Mouse (Mus musculus) liver, embryonic 14.5 days (tissue): ENCODE data around the gene Fkbp1a. TPM values are rescaled to one million over a fixed set of nuclear protein-coding genes. Genes with fewer than 3 reads are reported as not detected.
A peak's percentile ranks its signal among the peaks of the same experiment; 100 is the strongest.

Experiments
- ATAC-seq: fragments of 200-750 bp; cut with Nextera tagmentation; 2 replicates; pipeline ENCODE4 v1.8.0; 2017; ENCODE audit warnings: moderate number of reproducible peaks, mild to moderate bottlenecking, moderate library complexity; ENCODE audit not compliant: insufficient read depth
- DNase-seq, 3 experiments: peaks; one replicate each; pipeline ENCODE4 v3.0.0-alpha.2; 2012 to 2013; ENCODE audit warnings: low read depth in 3 of 3, low spot score in 3 of 3
- H3K27ac ChIP-seq: fragments of 300-500 bp; sonication (generic); 2 replicates; pipeline ENCODE4 v1.5.1; 2014; ENCODE audit warnings: moderate library complexity, mild to moderate bottlenecking, control low read depth, inconsistent platforms
- H3K27me3 ChIP-seq: fragments of 300-500 bp; sonication (generic); 2 replicates; pipeline ENCODE4 v1.6.1; 2014; ENCODE audit warnings: mild to moderate bottlenecking, low read length, moderate library complexity; ENCODE audit not compliant: control insufficient read depth, insufficient read depth
- H3K36me3 ChIP-seq: fragments of 300-500 bp; sonication (generic); replicated peaks from 2 replicates; pipeline ENCODE4 v1.6.1; 2014; ENCODE audit warnings: low read depth; ENCODE audit not compliant: control insufficient read depth, insufficient read depth
- H3K4me1 ChIP-seq, 2 experiments: fragments of 200-500 bp in 1 of 2; fragments of 300-500 bp in 1 of 2; sonication (generic) in 1 of 2; replicated peaks; 2 replicates each; pipeline ENCODE4 v1.6.1; 2012 to 2014; ENCODE audit warnings: antibody characterized with exemption in 1 of 2, inconsistent platforms in 1 of 2, low read length in 1 of 2; ENCODE audit not compliant: control insufficient read depth in 2 of 2, insufficient read depth in 2 of 2
- H3K4me2 ChIP-seq: fragments of 300-500 bp; sonication (generic); 2 replicates; pipeline ENCODE4 v1.6.1; 2014; ENCODE audit warnings: low read depth, mild to moderate bottlenecking, control low read depth, moderate library complexity
- H3K4me3 ChIP-seq, 2 experiments: fragments of 200-500 bp in 1 of 2; fragments of 300-500 bp in 1 of 2; sonication (generic) in 1 of 2; 2 replicates each; pipeline ENCODE4 v1.5.1; 2012 to 2014; ENCODE audit warnings: low read depth in 2 of 2, low read length in 2 of 2, mild to moderate bottlenecking in 2 of 2, control low read depth in 1 of 2, inconsistent platforms in 1 of 2, moderate library complexity in 1 of 2; ENCODE audit not compliant: insufficient read depth in 1 of 2
- H3K9ac ChIP-seq: fragments of 300-500 bp; sonication (generic); replicated peaks from 2 replicates; pipeline ENCODE4 v1.6.1; 2014; ENCODE audit warnings: mild to moderate bottlenecking, control low read depth, moderate library complexity
- H3K9me3 ChIP-seq: fragments of 300-500 bp; sonication (generic); 2 replicates; pipeline ENCODE4 v1.6.1; 2016; ENCODE audit warnings: low read length, mixed read lengths; ENCODE audit not compliant: control insufficient read depth
- CTCF ChIP-seq: IDR thresholded peaks from 2 replicates; pipeline ENCODE4 v1.5.1; 2016; ENCODE audit warnings: antibody characterized with exemption, low read depth, control low read depth
- EP300 ChIP-seq: IDR thresholded peaks from 2 replicates; pipeline ENCODE4 v1.6.1; 2016; ENCODE audit warnings: antibody characterized with exemption, low read depth
- WGBS: fragments of 180-500 bp; shearing (Covaris S2); extraction: QIAGEN DNeasy Blood & Tissue Kit; methylation state at CpG from one replicate; pipeline ENCODE4 v1.1.7; 2014; ENCODE audit not compliant: insufficient replicate concordance; 5-methylcytosine and 5-hydroxymethylcytosine counted together
- polyA plus RNA-seq, 2 experiments: library from polyadenylated mRNA; depleted of rRNA in 1 of 2; stranded (reverse) in 1 of 2; unstranded in 1 of 2; fragments of >200 nt; fragmentation: Nextera tagmentation in 1 of 2; extraction: Ambion mirVana in 1 of 2; gene quantifications; 2 replicates each; pipeline versions ENCODE4 v1.2.1 to v1.2.3; 2012 to 2014

Fkbp1a gene
- polyA plus RNA-seq, 2 experiments, result 36.5 to 128 TPM

DNA sequence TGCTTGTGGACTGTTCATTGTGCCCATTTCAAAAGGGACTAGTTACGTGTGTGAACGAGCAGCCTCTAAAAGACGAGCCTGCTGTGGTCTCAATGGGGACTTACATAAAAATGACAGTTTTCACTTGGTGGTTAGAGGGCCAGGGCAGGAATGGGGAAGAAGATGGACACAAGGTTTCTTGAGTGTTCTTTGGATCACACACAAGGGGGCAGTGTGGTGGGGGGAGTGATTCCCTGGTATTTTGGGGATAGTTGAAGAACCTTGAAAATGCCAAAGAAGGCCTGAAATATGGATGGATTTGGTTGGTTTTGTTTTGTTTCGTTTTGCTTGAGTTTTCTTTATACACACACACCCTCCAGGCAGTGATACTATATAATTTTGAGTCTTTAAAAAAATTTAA lies 38.1 kb upstream of the Fkbp1a start:
- no peak overlapping the region for H3K4me3 ChIP-seq
- DNase-seq (no peak), ATAC-seq (no peak)
- H3K36me3 ChIP-seq, result peaks cover 15% of the 10 kb centered on the region
- no peak overlapping the region for H3K4me2 ChIP-seq
- H3K9me3 ChIP-seq, result no peaks in the 10 kb centered on the region
- 70% methylated on average over 4 of the region's 4 CpGs for WGBS
- no peak overlapping the region for H3K9ac ChIP-seq
- H3K27ac ChIP-seq, result no peak overlapping the region
- no peaks in the 10 kb centered on the region for H3K27me3 ChIP-seq
- peaks cover 0 to 7% of the 10 kb centered on the region in 2 experiments; a peak in 3 of 4 replicates for H3K4me1 ChIP-seq
- TF ChIP-seq CTCF (no peak; the same call in 1 of the 2 replicates), EP300 (no peak)

DNA sequence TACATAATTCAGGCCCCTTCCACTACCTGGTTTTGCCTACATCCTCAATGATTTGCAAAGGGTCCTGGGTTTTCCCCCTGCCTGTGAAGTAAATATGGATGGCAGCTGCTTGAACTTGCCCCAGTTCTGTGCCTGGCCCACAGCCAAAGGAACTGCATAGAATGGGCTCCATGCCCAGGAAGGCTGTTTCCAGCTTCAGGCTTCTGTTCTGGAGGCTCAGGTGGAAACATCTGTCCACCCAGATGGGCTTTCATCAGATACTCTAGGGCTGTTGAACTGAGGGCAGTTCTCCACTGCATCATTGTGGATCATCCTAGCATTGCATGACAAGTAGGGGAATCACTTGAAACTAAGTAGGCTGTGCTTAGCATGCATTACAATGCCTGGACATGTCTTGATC lies 30.1 kb upstream of the Fkbp1a start:
- no peak for ATAC-seq
- H3K36me3 ChIP-seq, result peaks cover 21% of the 10 kb centered on the region

GRCm38 (mm10) chr2:151513525-151514285 lies 28.6 kb upstream of the Fkbp1a start:
- DNase-seq, result no peak

More for the DNA sequence above, 30.1 kb upstream of the Fkbp1a start:
- H3K4me1 ChIP-seq, result no peaks in the 10 kb centered on the region
- no peaks in the 10 kb centered on the region for H3K27me3 ChIP-seq
- no peak overlapping the region for H3K9ac ChIP-seq
- no peak overlapping the region for H3K4me3 ChIP-seq
- no peak overlapping the region for H3K4me2 ChIP-seq
- no peaks in the 10 kb centered on the region for H3K9me3 ChIP-seq
- TF ChIP-seq CTCF (no peak), EP300 (no peak)
- no peak overlapping the region for H3K27ac ChIP-seq
- no peak for DNase-seq

GRCm38 (mm10) chr2:151519000-151519399 lies 23.3 kb upstream of the Fkbp1a start:
- Histone ChIP-seq H3K27me3 (no peaks in the 10 kb centered on the region), H3K9ac (no peak overlapping the region), H3K9me3 (no peaks in the 10 kb centered on the region), H3K4me3 (no peak overlapping the region), H3K4me2 (no peak overlapping the region), H3K27ac (no peak overlapping the region), H3K36me3 (peaks cover 2% of the 10 kb centered on the region), H3K4me1 (no peaks in the 10 kb centered on the region; a peak in 1 of 4 replicates)
- DNase-seq (no peak), ATAC-seq (no peak)
- TF ChIP-seq EP300 (no peak), CTCF (no peak)
- 75% methylated on average over 2 of the region's 2 CpGs for WGBS

More at GRCm38 (mm10) chr2:151513525-151514285, 28.6 kb upstream of the Fkbp1a start:
- no peak for TF ChIP-seq EP300
- peak; percentile 9; the same call in 1 of the 2 replicates for TF ChIP-seq CTCF
- Histone ChIP-seq H3K27ac (no peak overlapping the region), H3K4me3 (no peak overlapping the region), H3K36me3 (peaks cover 17% of the 10 kb centered on the region), H3K27me3 (no peaks in the 10 kb centered on the region), H3K9me3 (no peaks in the 10 kb centered on the region), H3K4me2 (no peak overlapping the region), H3K9ac (no peak overlapping the region), H3K4me1 (no peaks in the 10 kb centered on the region)
- 67% methylated on average over 3 of the region's 3 CpGs for WGBS
- ATAC-seq, result no peak

DNA sequence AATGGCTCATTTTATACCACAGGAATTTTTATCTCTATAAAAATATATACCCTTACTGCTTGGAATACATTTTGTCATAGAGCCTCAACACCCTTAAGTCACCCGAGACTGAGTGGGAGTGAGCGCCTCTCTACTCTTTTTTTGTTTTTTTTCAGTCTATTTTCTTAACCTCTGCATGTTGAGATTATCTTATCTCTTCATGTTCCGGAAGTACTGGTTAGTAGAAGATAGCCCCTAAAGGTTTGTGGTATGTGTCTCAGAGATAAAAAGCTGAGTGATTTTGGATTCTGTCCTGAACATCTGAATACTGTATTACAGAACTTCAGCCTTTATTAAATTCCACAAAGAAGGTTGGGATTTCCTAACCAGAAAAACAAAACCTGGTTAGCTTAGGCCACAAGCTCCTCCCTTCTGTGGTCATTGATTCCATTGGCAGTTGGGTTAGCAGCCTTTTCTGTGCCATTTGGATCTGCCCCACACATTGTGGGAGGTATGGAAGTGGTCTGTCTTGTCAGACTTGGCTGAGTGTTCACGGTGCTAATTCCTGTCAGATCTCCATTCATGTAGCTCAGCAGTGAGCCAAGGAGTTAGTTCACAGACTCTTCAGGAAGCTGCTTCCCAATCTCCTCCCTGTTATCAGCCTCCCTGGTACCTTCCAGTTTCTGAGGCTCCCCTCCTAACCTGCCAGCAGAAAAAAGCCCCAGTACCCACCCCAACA lies 17.8 kb upstream of the Fkbp1a start:
- Histone ChIP-seq H3K27ac (no peak overlapping the region), H3K27me3 (no peaks in the 10 kb centered on the region), H3K36me3 (no peaks in the 10 kb centered on the region), H3K9me3 (no peaks in the 10 kb centered on the region), H3K4me1 (peaks cover 0 to 3% of the 10 kb centered on the region in 2 experiments; a peak in 3 of 4 replicates), H3K4me2 (no peak overlapping the region), H3K9ac (no peak overlapping the region), H3K4me3 (no peak overlapping the region)
- 10% methylated on average over 4 of the region's 4 CpGs for WGBS
- DNase-seq (no peak), ATAC-seq (peak; percentile 47; the same call in 1 of the 2 replicates)
- no peak for TF ChIP-seq CTCF
- TF ChIP-seq EP300, result peak; percentile 61
